Mouse (Mus musculus) left cerebral cortex, postnatal 14 days (tissue): Measurements from ENCODE around the gene Gm364. TPM values are rescaled to one million over a fixed set of nuclear protein-coding genes. Genes with fewer than 3 reads are reported as not detected.

ENCODE experiments used
- total RNA-seq, 2 experiments: library from RNA; stranded (reverse); gene quantifications; 2 replicates each; pipeline ENCODE4 v1.2.3; 2021

The Gm364 gene
- total RNA-seq, 2 experiments from 2014 or later: not detected

Other genes with a start within 250 kb of the Gm364 start
- gene Cd40lg, start 197.0 kb upstream of the Gm364 start, total RNA-seq: not detected
- gene Arhgef6, start 70.4 kb upstream of the Gm364 start, total RNA-seq: 10 to 100 TPM in 1 of 2 experiments, 1 to 10 TPM in 1; 10.0 to 12.9 TPM
- 10 to 100 TPM; 42.9 to 46.7 TPM for gene Rbmx, start 16.1 kb upstream of the Gm364 start, total RNA-seq
- 1 to 10 TPM; 1.9 to 5.7 TPM for gene Gpr101, start 94.6 kb downstream of the Gm364 start, total RNA-seq